Mouse (Mus musculus): Measurements from ENCODE around the gene Dctn3. TPM values are rescaled to one million over a fixed set of nuclear protein-coding genes. Genes with fewer than 3 reads are reported as not detected.
A peak's percentile ranks its signal among the peaks of the same experiment; 100 is the strongest.

Dctn3 gene
- polyA plus RNA-seq, 1 experiment from 2014 or later: 126 TPM

- no peak overlapping the region for H3K27ac ChIP-seq (ENCODE audit: low read depth, low read length)
- ATAC-seq (replicated peaks; ENCODE audit: insufficient number of reproducible peaks, low FRiP score, low TSS enrichment): no peak
- no peak overlapping the region for H3K4me3 ChIP-seq (ENCODE audit: low read depth, low read length)
- no peak overlapping the region for H3K9ac ChIP-seq (ENCODE audit: low read depth, low read length)
- WGBS (ENCODE audit: insufficient replicate concordance): 64% methylated on average over 1 of the region's 1 CpGs
- H3K4me1 ChIP-seq (ENCODE audit: control insufficient read depth, insufficient read depth, low read length): peaks cover 7% of the 10 kb centered on the region; the same call in 1 of the 2 replicates
- no peaks in the 10 kb centered on the region for H3K36me3 ChIP-seq (ENCODE audit: control insufficient read depth, insufficient read depth, low read length)
- no peaks in the 10 kb centered on the region; the same call in 1 of the 2 replicates for H3K9me3 ChIP-seq (replicated peaks; ENCODE audit: control insufficient read depth, low read length)
- no peaks in the 10 kb centered on the region for H3K27me3 ChIP-seq (ENCODE audit: control insufficient read depth, insufficient read depth, low read length)
- H3K4me2 ChIP-seq: no peak overlapping the region
These were observed 22.1 kb upstream of the Dctn3 start for GRCm38 (mm10) chr4:41745021-41745420.

GRCm38 (mm10) chr4:41744131-41744530 is 21.2 kb upstream of the Dctn3 start:
- H3K9ac ChIP-seq (ENCODE audit: low read depth, low read length): no peak overlapping the region
- WGBS (ENCODE audit: insufficient replicate concordance): 78% methylated on average over 2 of the region's 2 CpGs
- H3K27me3 ChIP-seq (ENCODE audit: control insufficient read depth, insufficient read depth, low read length): no peaks in the 10 kb centered on the region
- no peak overlapping the region for H3K4me2 ChIP-seq
- no peaks in the 10 kb centered on the region; the same call in 1 of the 2 replicates for H3K9me3 ChIP-seq (replicated peaks; ENCODE audit: control insufficient read depth, low read length)
- no peak overlapping the region for H3K27ac ChIP-seq (ENCODE audit: low read depth, low read length)
- H3K4me1 ChIP-seq (ENCODE audit: control insufficient read depth, insufficient read depth, low read length): peaks cover 7% of the 10 kb centered on the region; the same call in 1 of the 2 replicates
- H3K36me3 ChIP-seq (ENCODE audit: control insufficient read depth, insufficient read depth, low read length): 0 out of 2 replicates have a peak, but pooled peaks cover under 1% of the 10 kb centered on the region
- no peak overlapping the region for H3K4me3 ChIP-seq (ENCODE audit: low read depth, low read length)
- no peak for ATAC-seq (replicated peaks; ENCODE audit: insufficient number of reproducible peaks, low FRiP score, low TSS enrichment)

- Histone ChIP-seq H3K27ac (ENCODE audit: low read depth, low read length) (peak overlapping the region; percentile 82), H3K4me2 (peak overlapping the region; percentile 97), H3K4me1 (ENCODE audit: control insufficient read depth, insufficient read depth, low read length) (peaks cover 7% of the 10 kb centered on the region; the same call in 1 of the 2 replicates), H3K36me3 (ENCODE audit: control insufficient read depth, insufficient read depth, low read length) (0 out of 2 replicates have a peak, but pooled peaks cover 2% of the 10 kb centered on the region), H3K27me3 (ENCODE audit: control insufficient read depth, insufficient read depth, low read length) (no peaks in the 10 kb centered on the region), H3K9ac (ENCODE audit: low read depth, low read length) (peak overlapping the region; percentile 87), H3K4me3 (ENCODE audit: low read depth, low read length) (peak overlapping the region; percentile 76), H3K9me3 (replicated peaks; ENCODE audit: control insufficient read depth, low read length) (no peaks in the 10 kb centered on the region; the same call in 1 of the 2 replicates)
- WGBS (ENCODE audit: insufficient replicate concordance): under 1% methylated on average over 27 of the region's 27 CpGs
- ATAC-seq (replicated peaks; ENCODE audit: insufficient number of reproducible peaks, low FRiP score, low TSS enrichment): peak; percentile 94
These were observed 18.2 kb upstream of the Dctn3 start for GRCm38 (mm10) chr4:41741158-41741560.

GRCm38 (mm10) chr4:41740380-41741157 is 17.6 kb upstream of the Dctn3 start:
- peak overlapping the region; percentile 82 for H3K27ac ChIP-seq (ENCODE audit: low read depth, low read length)
- WGBS (ENCODE audit: insufficient replicate concordance): 1% methylated on average over 48 of the region's 48 CpGs
- peak overlapping the region; percentile 97 for H3K4me2 ChIP-seq

GRCm38 (mm10) chr4:41739260-41739659 is 16.3 kb upstream of the Dctn3 start:
- Histone ChIP-seq H3K36me3 (ENCODE audit: control insufficient read depth, insufficient read depth, low read length) (0 out of 2 replicates have a peak, but pooled peaks cover 2% of the 10 kb centered on the region), H3K27me3 (ENCODE audit: control insufficient read depth, insufficient read depth, low read length) (peaks cover 4% of the 10 kb centered on the region; the same call in 1 of the 2 replicates), H3K9me3 (replicated peaks; ENCODE audit: control insufficient read depth, low read length) (0 out of 2 replicates have a peak, but pooled peaks cover 2% of the 10 kb centered on the region), H3K4me2 (no peak overlapping the region), H3K27ac (ENCODE audit: low read depth, low read length) (no peak overlapping the region), H3K9ac (ENCODE audit: low read depth, low read length) (no peak overlapping the region), H3K4me3 (ENCODE audit: low read depth, low read length) (no peak overlapping the region), H3K4me1 (ENCODE audit: control insufficient read depth, insufficient read depth, low read length) (peaks cover 7% of the 10 kb centered on the region; the same call in 1 of the 2 replicates)
- 95% methylated on average over 13 of the region's 13 CpGs for WGBS (ENCODE audit: insufficient replicate concordance)
- no peak for ATAC-seq (replicated peaks; ENCODE audit: insufficient number of reproducible peaks, low FRiP score, low TSS enrichment)

More at GRCm38 (mm10) chr4:41740380-41741157, 17.6 kb upstream of the Dctn3 start:
- H3K9me3 ChIP-seq (replicated peaks; ENCODE audit: control insufficient read depth, low read length): 0 out of 2 replicates have a peak, but pooled peaks cover under 1% of the 10 kb centered on the region
- H3K9ac ChIP-seq (ENCODE audit: low read depth, low read length): peak overlapping the region; percentile 87
- peaks cover 7% of the 10 kb centered on the region; the same call in 1 of the 2 replicates for H3K4me1 ChIP-seq (ENCODE audit: control insufficient read depth, insufficient read depth, low read length)
- H3K4me3 ChIP-seq (ENCODE audit: low read depth, low read length): peak overlapping the region; percentile 76
- 0 out of 2 replicates have a peak, but pooled peaks cover 2% of the 10 kb centered on the region for H3K36me3 ChIP-seq (ENCODE audit: control insufficient read depth, insufficient read depth, low read length)
- ATAC-seq (replicated peaks; ENCODE audit: insufficient number of reproducible peaks, low FRiP score, low TSS enrichment): peak; percentile 78
- no peaks in the 10 kb centered on the region for H3K27me3 ChIP-seq (ENCODE audit: control insufficient read depth, insufficient read depth, low read length)

- no peak for ATAC-seq (replicated peaks; ENCODE audit: insufficient number of reproducible peaks, low FRiP score, low TSS enrichment)
- H3K4me1 ChIP-seq (ENCODE audit: control insufficient read depth, insufficient read depth, low read length): peaks cover 7% of the 10 kb centered on the region; the same call in 1 of the 2 replicates
- H3K9me3 ChIP-seq (replicated peaks; ENCODE audit: control insufficient read depth, low read length): 0 out of 2 replicates have a peak, but pooled peaks cover 2% of the 10 kb centered on the region
- 74% methylated on average over 1 of the region's 1 CpGs for WGBS (ENCODE audit: insufficient replicate concordance)
- H3K4me2 ChIP-seq: no peak overlapping the region
- no peak overlapping the region for H3K4me3 ChIP-seq (ENCODE audit: low read depth, low read length)
- H3K27me3 ChIP-seq (ENCODE audit: control insufficient read depth, insufficient read depth, low read length): peaks cover 6% of the 10 kb centered on the region
- H3K36me3 ChIP-seq (ENCODE audit: control insufficient read depth, insufficient read depth, low read length): 0 out of 2 replicates have a peak, but pooled peaks cover 2% of the 10 kb centered on the region
- H3K9ac ChIP-seq (ENCODE audit: low read depth, low read length): no peak overlapping the region
- H3K27ac ChIP-seq (ENCODE audit: low read depth, low read length): no peak overlapping the region
These were observed 15.3 kb upstream of the Dctn3 start for GRCm38 (mm10) chr4:41738256-41738603.

- no peak overlapping the region for H3K9ac ChIP-seq (ENCODE audit: low read depth, low read length)
- no peak overlapping the region for H3K4me2 ChIP-seq
- peaks cover 7% of the 10 kb centered on the region; the same call in 1 of the 2 replicates for H3K4me1 ChIP-seq (ENCODE audit: control insufficient read depth, insufficient read depth, low read length)
- H3K36me3 ChIP-seq (ENCODE audit: control insufficient read depth, insufficient read depth, low read length): 0 out of 2 replicates have a peak, but pooled peaks cover 2% of the 10 kb centered on the region
- H3K27me3 ChIP-seq (ENCODE audit: control insufficient read depth, insufficient read depth, low read length): peaks cover 11% of the 10 kb centered on the region
- no peak for ATAC-seq (replicated peaks; ENCODE audit: insufficient number of reproducible peaks, low FRiP score, low TSS enrichment)
- no peak overlapping the region for H3K4me3 ChIP-seq (ENCODE audit: low read depth, low read length)
- WGBS (ENCODE audit: insufficient replicate concordance): 46% methylated on average over 8 of the region's 8 CpGs
- H3K27ac ChIP-seq (ENCODE audit: low read depth, low read length): no peak overlapping the region
- 0 out of 2 replicates have a peak, but pooled peaks cover 2% of the 10 kb centered on the region for H3K9me3 ChIP-seq (replicated peaks; ENCODE audit: control insufficient read depth, low read length)
These were observed 14.8 kb upstream of the Dctn3 start for GRCm38 (mm10) chr4:41737602-41738255.

- H3K27ac ChIP-seq (ENCODE audit: low read depth, low read length): no peak within 1 kb of the TSS
- 3% methylated on average over 49 of the region's 50 CpGs for WGBS (ENCODE audit: insufficient replicate concordance)
- no peaks in the 10 kb centered on the region for H3K4me1 ChIP-seq (ENCODE audit: control insufficient read depth, insufficient read depth, low read length)
- peak within 1 kb of the TSS; percentile 83 for H3K4me2 ChIP-seq
- peak within 1 kb of the TSS; percentile 47 for H3K4me3 ChIP-seq (ENCODE audit: low read depth, low read length)
- ATAC-seq (replicated peaks; ENCODE audit: insufficient number of reproducible peaks, low FRiP score, low TSS enrichment): no peak
- no peak within 1 kb of the TSS for H3K9ac ChIP-seq (ENCODE audit: low read depth, low read length)
- H3K9me3 ChIP-seq (replicated peaks; ENCODE audit: control insufficient read depth, low read length): 0 out of 2 replicates have a peak, but pooled peaks cover 2% of the 10 kb centered on the region
- peaks cover 69% of the 10 kb centered on the region for H3K27me3 ChIP-seq (ENCODE audit: control insufficient read depth, insufficient read depth, low read length)
- H3K36me3 ChIP-seq (ENCODE audit: control insufficient read depth, insufficient read depth, low read length): no peaks in the 10 kb centered on the region
These were observed 8.2 kb upstream of the Dctn3 start, which contains the start of gene Arid3c for GRCm38 (mm10) chr4:41731052-41731765. TSS of gene Arid3c (minus strand) at chr4:41731142.
